Comparison of ENCODE assay signal across 22 mouse cellular contexts in genomic region chr17:45217126-45217525, GRCm38 (mm10).
"Had no signal": no experiment of that assay in that cellular context is flagged by ENCODE, and none has a peak within 500 bp of the region (broad histone marks: within the 10 kb centered on the region; RNA-seq: fewer than 3 reads in every experiment).

No protein-coding gene starts in this region.

- H3K4me2 ChIP-seq: kidney, embryonic 15.5 days; limb, embryonic 12.5 days; limb, embryonic 15.5 days; liver, embryonic 11.5 days; lung, embryonic 14.5 days; midbrain, embryonic 13.5 days; neural tube, embryonic 13.5 days had no signal

- H3K36me3 ChIP-seq: kidney, embryonic 15.5 days; limb, embryonic 12.5 days; limb, embryonic 15.5 days; midbrain, embryonic 13.5 days; neural tube, embryonic 13.5 days had no signal

- H3K9ac ChIP-seq: kidney, embryonic 15.5 days; limb, embryonic 12.5 days; limb, embryonic 15.5 days; liver, embryonic 14.5 days; liver, postnatal 0 days; lung, embryonic 14.5 days; midbrain, embryonic 13.5 days; neural tube, embryonic 13.5 days had no signal

- H3K27me3 ChIP-seq: kidney, embryonic 15.5 days; limb, embryonic 15.5 days; midbrain, embryonic 13.5 days; neural tube, embryonic 13.5 days had no signal

- DNase-seq: kidney, adult 8-10 months; kidney, postnatal 10 days; kidney, postnatal 36 days; layer of hippocampus, postnatal 36 days; liver, postnatal 0 days; lung, embryonic 14.5 days; retina, postnatal 1 day; right cerebral cortex, postnatal 4 days; thymus, postnatal 14 days; thymus, postnatal 4 days had no signal

- H3K4me3 ChIP-seq: kidney, embryonic 15.5 days; left cerebral cortex, adult 2 months; limb, embryonic 12.5 days; limb, embryonic 15.5 days; midbrain, embryonic 13.5 days; myocyte; neural tube, embryonic 13.5 days had no signal

- H3K9me3 ChIP-seq: kidney, embryonic 15.5 days; limb, embryonic 12.5 days; limb, embryonic 15.5 days; midbrain, embryonic 13.5 days; neural tube, embryonic 13.5 days had no signal

- H3K27ac ChIP-seq: kidney, embryonic 15.5 days; left cerebral cortex, adult 2 months; limb, embryonic 12.5 days; limb, embryonic 15.5 days; liver, embryonic 14.5 days; macrophage; midbrain, embryonic 13.5 days; neural tube, embryonic 13.5 days had no signal

- ATAC-seq: liver, postnatal 0 days; lung, postnatal 0 days; midbrain, embryonic 13.5 days; midbrain, embryonic 16.5 days had no signal
